Mouse (Mus musculus) ES-E14 (cell line): ENCODE data around the gene Pam. TPM values are rescaled to one million over a fixed set of nuclear protein-coding genes. Genes with fewer than 3 reads are reported as not detected.

Experiments
- DNase-seq: peaks from one replicate; pipeline ENCODE4 v3.0.0-alpha.2; 2013; ENCODE audit warnings: low read depth, low spot score
- H3K27ac ChIP-seq: 2 replicates; pipeline ENCODE4 v1.5.1; 2012; ENCODE audit warnings: low read depth, mild to moderate bottlenecking, low read length, moderate library complexity, mixed read lengths; ENCODE audit not compliant: poor library complexity, insufficient read depth, severe bottlenecking
- H3K36me3 ChIP-seq: 2 replicates; pipeline ENCODE4 v1.6.1; 2012; ENCODE audit warnings: mild to moderate bottlenecking, low read length, moderate library complexity, mixed read lengths; ENCODE audit not compliant: control insufficient read depth, poor library complexity, insufficient read depth, severe bottlenecking
- H3K4me1 ChIP-seq, 2 experiments: fragments of 150-350 bp in 1 of 2; sonication (generic) in 1 of 2; 2 replicates each; pipeline ENCODE4 v1.6.1; 2012; ENCODE audit warnings: low read length in 2 of 2, mild to moderate bottlenecking in 1 of 2, mixed read lengths in 1 of 2; ENCODE audit not compliant: control insufficient read depth in 2 of 2, insufficient read depth in 2 of 2, poor library complexity in 1 of 2
- H3K4me3 ChIP-seq, 2 experiments: fragments of 150-350 bp in 1 of 2; sonication (generic) in 1 of 2; 2 replicates each; pipeline ENCODE4 v1.5.1; 2012; ENCODE audit warnings: low read length in 2 of 2, low read depth in 1 of 2, mild to moderate bottlenecking in 1 of 2, mixed read lengths in 1 of 2; ENCODE audit not compliant: insufficient read depth in 1 of 2, poor library complexity in 1 of 2, severe bottlenecking in 1 of 2
- H3K9ac ChIP-seq: 2 replicates; pipeline ENCODE4 v1.6.1; 2012; ENCODE audit warnings: low read depth, mild to moderate bottlenecking, low read length, mixed read lengths; ENCODE audit not compliant: poor library complexity, insufficient read depth, severe bottlenecking
- H3K9me3 ChIP-seq: fragments of 150-350 bp; sonication (generic); 2 replicates; pipeline ENCODE4 v1.6.1; 2012; ENCODE audit warnings: low read depth, mild to moderate bottlenecking, low read length; ENCODE audit not compliant: control insufficient read depth, insufficient read depth
- CHD2 ChIP-seq: IDR thresholded peaks from 2 replicates; pipeline ENCODE4 v1.6.1; 2014; ENCODE audit warnings: mild to moderate bottlenecking, low read depth, low read length, inconsistent platforms
- HCFC1 ChIP-seq: IDR thresholded peaks from 2 replicates; pipeline ENCODE4 v1.6.1; 2012; ENCODE audit warnings: low read length, inconsistent platforms, borderline replicate concordance; ENCODE audit not compliant: insufficient read depth
- MAFK ChIP-seq: IDR thresholded peaks from 2 replicates; pipeline ENCODE4 v1.6.1; 2014; ENCODE audit warnings: mild to moderate bottlenecking, low read depth, low read length, inconsistent platforms; ENCODE audit not compliant: insufficient read depth
- ZC3H11A ChIP-seq: IDR thresholded peaks from 2 replicates; pipeline ENCODE4 v1.6.1; 2012; ENCODE audit warnings: low read depth, mild to moderate bottlenecking, inconsistent platforms, low read length, borderline replicate concordance
- ZNF384 ChIP-seq: IDR thresholded peaks from 2 replicates; pipeline ENCODE4 v1.6.1; 2012; ENCODE audit warnings: low read depth, low read length, inconsistent platforms
- in situ Hi-C, 2 experiments: fragments of 600-800 bp; cut with MboI; formaldehyde crosslinking; loops; one replicate each; pipeline ENCODE4 v1.15.1; 2025; ENCODE audit warnings: low sequenced_read_pairs in 2 of 2, inconsistent platforms in 1 of 2; ENCODE audit not compliant: unreplicated experiment in 2 of 2
- total RNA-seq: library from RNA; depleted of rRNA; stranded (reverse); fragments of 300-350 nt; gene quantifications from 2 replicates; pipeline ENCODE4 v1.2.3, GENCODE M21; 2012

The Pam gene
- total RNA-seq, 1 experiment: 16.0 TPM

DNA sequence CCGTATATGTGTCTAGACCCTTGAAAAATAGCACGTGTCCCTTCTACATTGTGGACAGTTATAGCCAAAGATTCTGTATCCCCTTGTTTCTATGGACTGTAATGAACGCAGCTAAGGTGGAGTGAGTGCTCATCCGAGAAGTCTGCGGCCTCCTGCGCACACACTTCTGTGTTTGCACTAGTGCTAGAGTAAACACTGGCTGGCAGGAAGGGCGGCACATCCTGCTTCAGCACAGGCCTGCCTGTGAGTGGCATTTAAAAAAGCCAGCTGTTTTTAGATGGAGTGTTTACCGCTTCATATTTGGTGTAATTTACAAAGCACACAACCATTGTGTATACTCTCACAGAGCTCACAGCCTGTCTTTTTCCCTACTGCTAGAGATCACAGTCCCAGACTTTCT, 177.0 kb downstream of the Pam start:
- no peaks in the 10 kb centered on the region for H3K9me3 ChIP-seq
- TF ChIP-seq MAFK: no peak
- TF ChIP-seq ZC3H11A: no peak
- no peak for DNase-seq
- no peaks in the 10 kb centered on the region for H3K4me1 ChIP-seq
- H3K36me3 ChIP-seq: no peaks in the 10 kb centered on the region
- in situ Hi-C loops: no loop called here
- H3K9ac ChIP-seq: no peak overlapping the region
- H3K4me3 ChIP-seq: no peak overlapping the region
- H3K27ac ChIP-seq: no peak overlapping the region

DNA sequence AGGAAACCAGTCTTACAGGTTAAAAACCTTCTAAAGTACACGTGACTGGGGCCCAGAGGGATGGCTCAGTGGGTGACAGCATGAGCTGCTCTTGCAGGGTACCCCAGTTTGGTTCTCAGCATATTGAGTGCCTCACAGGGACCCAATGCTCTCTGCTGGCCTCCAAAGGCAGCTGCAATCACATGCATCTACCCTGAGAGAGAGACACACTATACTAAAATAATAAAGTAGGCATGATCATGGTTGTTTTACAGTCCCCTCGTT, 178.5 kb downstream of the Pam start:
- Histone ChIP-seq H3K27ac (no peak overlapping the region), H3K9ac (no peak overlapping the region)
- in situ Hi-C loops: no loop called here

DNA sequence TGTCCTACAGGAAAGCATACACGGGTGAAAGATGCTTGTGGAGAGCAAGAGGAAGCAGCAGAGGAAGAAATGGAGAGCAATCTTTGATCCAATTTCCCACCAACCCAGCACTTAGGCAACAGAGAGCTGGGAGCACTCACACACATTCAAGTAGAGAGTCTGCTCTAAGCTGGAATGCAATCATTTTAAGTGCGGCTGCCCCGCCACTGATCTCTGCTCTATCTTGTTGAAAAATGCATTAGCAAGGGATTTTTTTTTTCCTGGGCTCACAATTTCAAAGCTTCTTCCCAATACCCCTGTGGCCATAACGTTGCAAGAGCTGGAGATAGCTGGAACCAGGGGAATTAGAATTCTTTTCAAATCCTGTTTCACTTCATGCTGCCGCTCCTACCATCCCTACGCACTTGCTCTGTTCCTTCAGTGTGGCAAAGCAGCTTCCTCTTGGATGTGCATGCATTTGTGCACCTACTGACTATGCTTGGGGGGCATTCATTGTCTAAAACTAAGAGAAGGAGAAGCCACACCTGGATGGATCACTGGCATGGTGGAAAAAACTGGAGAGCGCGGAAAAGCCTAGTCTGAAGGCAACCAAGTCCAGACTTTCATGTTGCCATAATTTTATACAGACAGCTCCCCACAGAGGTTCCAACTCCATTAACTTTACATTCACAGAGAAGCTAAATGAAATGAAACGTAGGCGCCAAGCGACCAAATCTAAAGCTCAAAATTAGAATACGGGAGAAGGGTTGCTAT, 179.1 kb downstream of the Pam start:
- in situ Hi-C loops: no loop called here
- Histone ChIP-seq H3K36me3 (no peaks in the 10 kb centered on the region), H3K4me1 (no peaks in the 10 kb centered on the region), H3K4me3 (no peak overlapping the region), H3K9ac (no peak overlapping the region), H3K27ac (no peak overlapping the region), H3K9me3 (no peaks in the 10 kb centered on the region)
- DNase-seq: no peak
- TF ChIP-seq ZC3H11A (no peak), HCFC1 (no peak), CHD2 (no peak), ZNF384 (no peak), MAFK (no peak)

More for the DNA sequence above, 178.5 kb downstream of the Pam start:
- TF ChIP-seq ZNF384 (no peak), ZC3H11A (no peak), MAFK (no peak), CHD2 (no peak), HCFC1 (no peak)
- no peaks in the 10 kb centered on the region for H3K9me3 ChIP-seq
- H3K4me3 ChIP-seq: no peak overlapping the region
- no peaks in the 10 kb centered on the region for H3K4me1 ChIP-seq
- no peak for DNase-seq
- H3K36me3 ChIP-seq: no peaks in the 10 kb centered on the region

DNA sequence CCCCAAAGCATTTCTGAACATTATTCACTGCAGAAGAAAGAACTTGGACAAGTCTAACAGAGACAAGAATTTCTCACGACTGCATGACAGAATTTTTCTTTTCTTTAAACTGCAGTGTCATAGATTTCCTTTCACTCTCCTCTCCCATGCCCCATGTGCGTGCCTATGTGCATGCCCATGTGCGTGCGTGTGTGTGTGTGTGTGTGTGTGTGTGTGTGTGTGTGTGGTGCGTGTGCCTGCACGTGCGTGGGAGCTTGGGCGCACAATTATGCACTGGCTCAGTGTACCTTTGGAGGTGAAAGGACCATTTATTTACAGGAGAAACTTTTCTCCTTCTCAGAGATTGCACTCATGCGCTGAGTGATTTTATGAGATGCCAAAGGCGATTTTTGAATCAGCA, 179.7 kb downstream of the Pam start:
- no peak overlapping the region for H3K9ac ChIP-seq
- no peak overlapping the region for H3K4me3 ChIP-seq
- no peak for TF ChIP-seq HCFC1
- TF ChIP-seq CHD2: no peak
- no peak for TF ChIP-seq ZNF384
- no peak for TF ChIP-seq ZC3H11A
- no peak for TF ChIP-seq MAFK
- no peaks in the 10 kb centered on the region for H3K4me1 ChIP-seq
- in situ Hi-C loops: no loop called here
- no peak overlapping the region for H3K27ac ChIP-seq
- H3K9me3 ChIP-seq: no peaks in the 10 kb centered on the region
- H3K36me3 ChIP-seq: no peaks in the 10 kb centered on the region
- DNase-seq: no peak

DNA sequence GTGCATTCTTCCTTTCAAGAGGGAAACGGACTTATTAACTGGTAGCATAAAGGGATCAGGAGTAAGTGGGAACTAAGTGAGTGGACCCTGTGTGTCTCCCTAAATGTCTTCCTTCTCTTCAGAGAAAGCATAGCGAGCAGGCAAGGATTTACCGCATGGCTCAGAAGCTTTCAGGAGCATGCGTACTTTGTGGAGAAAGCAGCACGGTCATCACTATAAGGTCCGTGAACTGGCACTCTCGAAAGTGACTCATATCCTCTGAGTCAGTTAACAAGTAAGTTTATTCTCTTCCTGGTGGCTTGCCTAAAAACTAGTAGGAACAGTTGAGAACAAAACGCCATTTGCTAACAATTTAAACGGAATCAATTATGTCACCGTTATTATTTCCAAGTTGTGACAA, 184.6 kb downstream of the Pam start:
- in situ Hi-C loops: no loop called here
- Histone ChIP-seq H3K27ac (no peak overlapping the region), H3K4me1 (no peaks in the 10 kb centered on the region), H3K9ac (no peak overlapping the region), H3K4me3 (no peak overlapping the region), H3K9me3 (no peaks in the 10 kb centered on the region), H3K36me3 (no peaks in the 10 kb centered on the region)
- DNase-seq: no peak
- no peak for TF ChIP-seq HCFC1
- no peak for TF ChIP-seq MAFK
- TF ChIP-seq CHD2: no peak
- no peak for TF ChIP-seq ZNF384
- TF ChIP-seq ZC3H11A: no peak
